Mouse (Mus musculus) splenic B cell, adult 2 months (primary cell): ENCODE measurements around the gene Inip.
A peak's percentile ranks its signal among the peaks of the same experiment; 100 is the strongest.

ENCODE experiments used
- DNase-seq: peaks from one replicate; pipeline ENCODE4 v3.0.0-alpha.2; 2011; ENCODE audit warnings: low read depth, low spot score
- H3K27me3 ChIP-seq: 2 replicates; pipeline ENCODE4 v1.6.1; 2012; ENCODE audit warnings: mild to moderate bottlenecking, low read length, moderate library complexity, mixed read lengths; ENCODE audit not compliant: control insufficient read depth, poor library complexity, insufficient read depth, severe bottlenecking
- H3K36me3 ChIP-seq: 2 replicates; pipeline ENCODE4 v1.6.1; 2012; ENCODE audit warnings: mild to moderate bottlenecking, low read length, moderate library complexity, mixed read lengths; ENCODE audit not compliant: control insufficient read depth, poor library complexity, insufficient read depth, severe bottlenecking

Inip gene

GRCm38 (mm10) chr4:59819477-59820022 lies 18.2 kb upstream of the Inip start:
- H3K27me3 ChIP-seq, result no peaks in the 10 kb centered on the region
- DNase-seq, result no peak
- H3K36me3 ChIP-seq, result no peaks in the 10 kb centered on the region

GRCm38 (mm10) chr4:59819054-59819472 lies 17.7 kb upstream of the Inip start:
- Histone ChIP-seq H3K36me3 (no peaks in the 10 kb centered on the region), H3K27me3 (no peaks in the 10 kb centered on the region)
- no peak for DNase-seq

- no peak for DNase-seq
- no peaks in the 10 kb centered on the region for H3K36me3 ChIP-seq
- no peaks in the 10 kb centered on the region for H3K27me3 ChIP-seq
Measured at GRCm38 (mm10) chr4:59818498-59818897, 17.1 kb upstream of the Inip start.

DNA sequence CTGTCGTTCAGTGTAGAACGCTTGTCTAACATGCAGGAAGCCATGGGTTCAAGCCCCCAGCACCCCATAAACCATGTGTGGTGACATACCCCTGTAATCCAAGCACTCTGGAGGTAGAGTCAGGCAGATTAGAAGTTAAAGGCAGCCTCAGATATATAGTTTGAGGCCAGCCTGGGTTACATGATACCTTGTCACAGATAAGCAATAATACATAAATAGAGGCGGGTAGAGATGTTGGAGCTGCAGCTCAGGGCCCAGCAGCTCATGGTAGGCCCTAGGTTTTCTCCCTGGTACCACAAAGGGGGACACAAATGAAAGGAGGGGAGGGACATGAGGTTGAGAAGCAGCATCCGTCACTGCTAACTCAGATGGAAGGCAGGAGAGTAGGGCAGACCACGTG lies 16.4 kb upstream of the Inip start:
- no peaks in the 10 kb centered on the region for H3K27me3 ChIP-seq
- DNase-seq, result no peak
- no peaks in the 10 kb centered on the region for H3K36me3 ChIP-seq

DNA sequence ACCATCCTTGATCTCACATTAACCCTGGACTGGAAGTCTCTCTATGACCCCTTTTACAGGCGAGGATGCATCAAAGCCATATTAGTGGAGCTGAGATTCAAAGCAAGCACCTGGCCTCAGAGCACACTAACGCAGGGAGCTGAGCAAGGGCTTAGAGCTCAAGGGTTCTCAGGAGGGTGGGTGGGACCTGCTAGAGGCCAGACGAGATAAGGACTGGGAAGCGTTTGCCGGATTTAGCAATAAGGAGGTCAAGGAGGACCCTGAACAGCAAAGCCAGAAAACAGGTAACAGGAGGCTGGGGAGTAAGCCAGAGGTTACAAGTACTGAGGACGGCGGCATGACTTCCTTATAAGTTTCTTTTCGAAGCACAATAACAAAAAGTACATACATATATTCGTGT lies 15.1 kb upstream of the Inip start:
- DNase-seq, result no peak
- Histone ChIP-seq H3K27me3 (no peaks in the 10 kb centered on the region), H3K36me3 (no peaks in the 10 kb centered on the region; the same call in 1 of the 2 replicates)

DNA sequence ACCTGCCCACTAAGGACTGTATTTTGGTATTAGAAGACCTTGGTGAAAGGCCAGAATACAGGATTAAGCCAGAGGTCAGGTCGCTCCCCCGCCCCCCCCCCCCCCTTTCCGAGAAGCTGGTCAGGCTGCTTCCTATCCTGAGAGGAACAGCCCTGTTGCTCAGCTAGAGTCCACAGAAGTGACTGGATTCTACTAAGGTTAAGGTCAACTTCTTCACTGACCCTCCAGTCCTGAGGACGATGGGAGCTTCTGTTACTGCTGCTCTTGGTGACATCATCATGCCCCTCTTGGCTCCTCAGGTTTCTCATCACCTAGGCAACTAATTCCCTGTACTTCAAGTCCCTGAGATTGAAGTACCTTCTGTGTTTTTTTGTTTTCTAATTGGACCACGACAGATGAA lies 14.6 kb upstream of the Inip start:
- no peaks in the 10 kb centered on the region; the same call in 1 of the 2 replicates for H3K36me3 ChIP-seq
- no peaks in the 10 kb centered on the region for H3K27me3 ChIP-seq
- no peak for DNase-seq

DNA sequence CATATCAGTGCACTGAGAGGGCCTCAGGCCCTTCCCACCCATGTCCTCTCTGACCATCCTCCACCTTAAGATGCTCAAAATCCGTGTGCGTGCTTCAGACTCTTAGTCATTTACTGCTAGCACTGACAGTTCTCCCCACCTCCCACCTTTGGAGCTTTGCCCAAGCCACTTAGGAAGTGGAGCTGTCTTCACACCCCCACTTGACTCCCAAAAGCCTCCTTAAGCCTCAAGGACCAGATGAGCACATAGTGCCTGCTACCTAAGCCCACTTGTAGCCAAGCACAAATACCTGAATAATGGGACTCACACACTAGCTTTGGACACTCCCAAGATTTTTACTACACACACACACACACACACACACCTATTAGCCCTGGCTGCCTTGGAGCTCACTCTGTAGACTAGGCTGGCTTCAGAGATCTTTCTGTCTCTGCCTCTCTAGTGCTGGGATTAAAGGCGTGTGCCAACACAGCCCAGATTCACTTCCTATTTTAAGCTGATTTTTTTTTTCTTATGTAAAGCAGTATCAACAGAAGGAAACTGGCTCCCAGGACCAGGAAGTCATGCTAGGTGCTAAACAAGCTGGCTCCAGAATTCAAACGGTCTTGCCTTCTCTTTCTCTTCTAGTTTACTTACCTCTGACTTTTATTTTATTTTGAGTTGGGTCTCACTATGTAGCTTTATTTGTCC lies 13.9 kb upstream of the Inip start:
- peak; percentile 83 for DNase-seq
- H3K36me3 ChIP-seq, result no peaks in the 10 kb centered on the region; the same call in 1 of the 2 replicates
- no peaks in the 10 kb centered on the region for H3K27me3 ChIP-seq

- no peaks in the 10 kb centered on the region for H3K27me3 ChIP-seq
- H3K36me3 ChIP-seq, result no peaks in the 10 kb centered on the region; the same call in 1 of the 2 replicates
- DNase-seq, result peak; percentile 33
Measured at GRCm38 (mm10) chr4:59814094-59814493, 12.7 kb upstream of the Inip start.

DNA sequence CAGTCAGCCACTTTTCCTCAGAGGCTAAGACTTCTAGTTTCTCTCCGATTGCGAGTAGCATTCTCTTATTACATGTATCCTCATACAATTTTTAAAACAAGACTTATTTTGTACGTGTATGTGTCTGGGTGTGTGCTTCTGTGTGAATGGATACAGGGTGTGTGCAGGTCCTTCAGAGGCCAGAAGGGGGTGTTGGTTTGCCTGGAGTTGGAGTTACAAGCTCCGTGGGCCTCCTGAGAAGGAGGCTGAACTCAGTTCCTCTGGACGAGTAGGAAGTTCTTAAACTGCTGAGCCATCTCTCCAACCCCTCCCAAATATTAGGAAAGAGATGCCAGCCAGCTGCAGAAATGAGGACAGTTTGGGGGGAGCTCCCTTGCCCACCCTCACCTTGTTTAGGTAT lies 7.0 kb upstream of the Inip start:
- peak; percentile 60 for DNase-seq
- H3K27me3 ChIP-seq, result no peaks in the 10 kb centered on the region

DNA sequence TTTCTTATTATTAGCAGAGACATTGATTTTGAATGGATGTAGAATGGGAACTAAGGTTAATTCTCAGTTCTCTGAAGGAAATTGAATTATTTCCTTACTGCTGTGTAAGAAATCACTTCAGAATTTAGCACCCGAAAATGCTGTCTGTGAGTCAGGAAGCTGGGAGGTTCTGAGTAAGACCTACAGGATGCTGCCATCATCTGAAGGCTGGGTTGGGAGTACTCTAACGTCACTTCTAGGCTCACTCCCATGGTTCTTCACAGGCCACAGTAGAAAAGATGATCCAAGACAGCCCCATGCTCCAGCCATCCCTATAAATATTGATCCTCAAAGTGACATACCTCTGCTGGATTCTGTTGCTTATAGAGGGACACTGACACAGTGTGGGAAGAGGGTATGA lies 6.1 kb upstream of the Inip start:
- DNase-seq, result no peak
- no peaks in the 10 kb centered on the region; the same call in 1 of the 2 replicates for H3K36me3 ChIP-seq
- no peaks in the 10 kb centered on the region for H3K27me3 ChIP-seq

More for the DNA sequence above, 7.0 kb upstream of the Inip start:
- no peaks in the 10 kb centered on the region; the same call in 1 of the 2 replicates for H3K36me3 ChIP-seq

DNA sequence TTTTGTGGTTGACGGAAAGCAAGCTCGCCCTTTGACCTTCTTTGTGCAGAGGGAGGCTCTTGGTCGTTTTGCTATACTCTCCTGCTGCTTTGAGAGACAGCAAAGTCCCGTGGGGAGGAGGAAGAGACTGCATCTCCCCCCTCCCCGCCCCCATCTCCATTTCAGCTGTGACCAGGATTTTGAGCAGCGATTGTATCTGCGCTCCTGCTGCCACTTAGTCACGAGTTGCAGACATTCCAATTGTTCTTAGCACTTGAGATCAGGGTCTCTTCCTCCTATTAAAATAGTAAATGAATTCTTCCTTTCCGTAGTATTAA lies 5.4 kb upstream of the Inip start:
- Histone ChIP-seq H3K36me3 (no peaks in the 10 kb centered on the region; the same call in 1 of the 2 replicates), H3K27me3 (no peaks in the 10 kb centered on the region)
- no peak for DNase-seq

DNA sequence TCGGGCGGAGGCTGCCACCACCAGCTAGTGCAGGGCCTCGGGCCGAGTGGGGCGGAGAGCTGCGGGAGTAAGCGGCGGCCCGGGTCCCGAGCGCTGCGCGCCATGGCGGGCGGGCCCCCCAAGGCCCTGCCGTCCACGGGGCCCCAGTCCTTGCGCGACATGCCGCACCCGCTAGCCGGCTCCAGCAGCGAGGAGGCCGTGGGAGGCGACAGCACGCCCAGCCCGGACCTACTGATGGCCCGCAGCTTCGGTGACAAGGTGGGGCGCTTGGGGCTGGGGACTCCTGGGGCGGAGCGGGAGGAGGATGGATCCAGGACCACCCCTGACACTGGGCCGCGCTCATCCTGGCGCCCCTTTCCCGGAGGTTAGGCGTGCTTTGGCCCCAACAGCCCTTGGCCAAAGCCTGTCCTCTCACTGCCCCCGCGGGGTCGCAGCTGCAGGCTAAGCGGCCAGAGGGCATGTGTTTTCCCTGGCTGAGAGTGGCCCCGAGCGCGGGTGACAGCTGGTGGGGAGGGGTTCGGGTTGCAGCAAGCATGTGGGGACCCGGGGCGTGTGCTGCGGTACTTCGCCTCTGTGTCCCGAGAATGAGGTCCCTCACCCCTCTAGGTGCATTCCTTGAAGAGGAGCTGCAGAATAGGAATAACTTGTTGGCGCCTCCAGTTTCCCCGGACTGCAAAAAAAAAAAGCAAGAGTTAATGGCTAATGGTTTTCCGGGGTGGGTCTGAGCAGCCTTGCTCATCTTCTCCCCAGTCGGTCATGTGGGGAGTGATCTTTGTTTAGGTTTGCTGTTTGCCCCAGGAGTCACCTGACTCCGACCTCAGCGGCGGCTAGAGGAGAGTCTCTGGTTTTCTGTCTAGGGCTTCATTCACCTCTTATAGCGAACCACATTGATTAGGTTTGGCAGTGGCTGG lies 4.8 kb upstream of the Inip start:
- peak; percentile 83 for DNase-seq
- H3K27me3 ChIP-seq, result no peaks in the 10 kb centered on the region
- no peaks in the 10 kb centered on the region for H3K36me3 ChIP-seq

DNA sequence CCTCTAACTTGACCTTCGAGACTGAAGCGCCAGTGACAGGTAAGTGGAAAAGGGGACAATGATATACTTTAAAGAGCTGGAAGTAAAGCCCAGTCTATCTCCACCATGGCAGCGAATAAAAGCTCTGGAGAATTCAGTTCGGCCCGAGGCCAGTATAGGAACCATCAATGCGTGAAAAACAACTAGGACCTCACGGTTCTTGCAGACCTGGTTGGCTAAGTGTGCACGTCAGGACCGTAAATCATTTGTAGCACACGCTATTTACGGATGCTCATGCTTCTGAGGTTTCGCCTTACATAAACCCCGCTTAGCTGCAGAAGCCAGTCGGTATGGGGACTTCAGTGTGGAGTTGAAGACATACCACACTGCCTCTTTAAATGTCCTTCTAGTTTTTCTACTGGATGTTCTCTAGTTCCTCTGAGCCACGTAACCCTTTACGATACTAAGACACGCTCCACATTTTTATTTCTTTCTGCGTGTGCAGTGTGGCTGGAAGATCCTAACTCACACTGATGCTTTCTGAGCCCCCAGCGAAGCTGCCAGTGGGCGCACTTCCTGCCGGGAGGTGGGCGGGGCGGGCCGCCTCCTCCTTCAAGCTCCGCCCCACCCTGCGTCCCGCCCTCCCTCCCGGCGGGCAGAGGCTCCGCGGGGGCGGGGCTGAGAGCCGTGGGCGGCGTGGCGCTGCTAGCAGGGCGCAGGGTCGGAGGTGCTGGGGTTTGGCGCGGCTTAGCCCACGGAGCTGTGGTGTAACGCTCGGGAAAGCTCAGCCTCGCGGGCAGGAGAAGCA lies 4.0 kb upstream of the Inip start, which contains the start of gene Snx30:
Gene Snx30, plus strand, starts transcription at position 660 of the 787 bp plus-strand sequence.
- DNase-seq, result peak; percentile 91
- H3K27me3 ChIP-seq, result no peaks in the 10 kb centered on the region
- no peaks in the 10 kb centered on the region for H3K36me3 ChIP-seq

DNA sequence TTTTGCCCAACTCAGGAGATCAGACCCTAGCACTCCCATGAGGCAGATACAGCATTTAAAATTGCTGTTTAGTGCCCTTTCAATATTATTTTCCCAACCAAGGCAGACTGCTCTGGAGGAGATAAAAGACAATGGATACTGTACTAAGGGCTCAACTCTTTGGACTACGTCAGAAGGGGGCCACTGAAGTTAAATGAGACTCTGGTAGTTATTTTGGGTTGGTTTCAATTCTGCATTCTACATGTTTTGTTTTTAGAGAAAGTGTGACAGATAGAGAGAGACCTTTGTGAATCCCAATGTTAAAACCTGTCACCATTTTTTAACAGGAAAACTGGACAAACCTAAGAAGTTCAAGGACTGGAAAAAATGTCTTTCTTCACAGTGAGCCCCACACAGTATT lies 3.4 kb upstream of the Inip start:
- peak; percentile 78 for DNase-seq
- H3K27me3 ChIP-seq, result no peaks in the 10 kb centered on the region
- no peaks in the 10 kb centered on the region for H3K36me3 ChIP-seq
